Mouse (Mus musculus): ENCODE measurements around the gene Stx6. TPM values are rescaled to one million over a fixed set of nuclear protein-coding genes. Genes with fewer than 3 reads are reported as not detected.

Gene Stx6
- total RNA-seq, 2 experiments from 2014 or later, result 92.7 to 94.2 TPM

DNA sequence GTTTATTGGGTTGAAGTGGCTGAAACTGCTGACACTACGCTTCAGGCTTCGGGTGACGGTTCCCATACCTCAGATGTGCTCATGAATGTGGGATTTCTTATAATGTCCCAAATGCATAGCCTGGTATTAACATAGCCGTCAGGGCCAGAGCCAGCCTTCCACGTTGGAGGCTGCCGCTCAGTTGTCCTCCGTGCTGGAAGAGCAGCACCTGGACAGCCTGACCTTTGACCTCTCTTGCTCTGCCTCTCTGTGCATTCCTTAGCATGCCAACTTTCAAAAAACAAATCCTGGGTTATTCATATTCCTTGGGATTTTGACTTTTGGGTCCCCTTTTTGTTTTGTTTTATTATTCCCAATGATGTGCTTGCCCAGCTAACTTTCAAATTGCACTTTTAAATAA is 44.6 kb downstream of the Stx6 start:
- intact Hi-C loops (cut with DNase I), result no loop called here
- DNase-seq (ENCODE audit: low spot score in 2 of 2), result no peak

GRCm38 (mm10) chr1:155203954-155204353 is 45.4 kb downstream of the Stx6 start:
- no peak for DNase-seq (ENCODE audit: low spot score in 2 of 2)
- intact Hi-C loops (cut with DNase I), result no loop called here

- peak in 1 of 2 experiments; percentile 69 for DNase-seq (ENCODE audit: low spot score in 2 of 2)
- intact Hi-C loops (cut with DNase I), result no loop called here
Observed at GRCm38 (mm10) chr1:155204560-155205162, 46.1 kb downstream of the Stx6 start.

DNA sequence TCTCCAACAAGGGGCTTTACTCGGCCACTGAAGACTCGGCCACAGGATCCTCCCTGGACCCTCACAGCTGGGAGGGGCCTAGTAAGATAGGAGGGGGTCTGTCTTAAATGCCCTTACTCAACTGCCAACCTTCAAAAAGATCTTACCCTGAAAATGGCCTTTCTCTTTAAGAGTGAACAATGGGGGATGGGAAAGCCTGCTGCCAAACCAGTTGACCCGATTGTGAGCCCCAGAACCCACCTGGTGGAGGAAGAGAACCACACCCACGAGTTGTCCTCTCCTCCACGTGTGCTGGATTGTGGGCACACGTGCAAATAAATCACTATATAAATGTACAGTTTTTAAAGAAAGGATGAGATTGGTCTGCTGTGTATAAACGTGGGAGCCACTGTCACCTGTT is 46.8 kb downstream of the Stx6 start:
- intact Hi-C loops (cut with DNase I), result no loop called here
- no peak for DNase-seq (ENCODE audit: low spot score in 2 of 2)

- intact Hi-C loops (cut with DNase I), result no loop called here
- peak in 1 of 2 experiments; percentile 61 for DNase-seq (ENCODE audit: low spot score in 2 of 2)
Observed at GRCm38 (mm10) chr1:155205822-155206660, 47.5 kb downstream of the Stx6 start.

GRCm38 (mm10) chr1:155207859-155208258 is 49.3 kb downstream of the Stx6 start:
- intact Hi-C loops (cut with DNase I), result no loop called here

GRCm38 (mm10) chr1:155210011-155210763 is 51.7 kb downstream of the Stx6 start:
- intact Hi-C loops (cut with DNase I), result loop anchor here (5.0 kb wide), 1 partner anchor 68 kb away; no protein-coding TSS in a partner anchor
- no peak for DNase-seq (ENCODE audit: low spot score in 2 of 2)

More at GRCm38 (mm10) chr1:155207859-155208258, 49.3 kb downstream of the Stx6 start:
- DNase-seq (ENCODE audit: low spot score in 2 of 2), result no peak

DNA sequence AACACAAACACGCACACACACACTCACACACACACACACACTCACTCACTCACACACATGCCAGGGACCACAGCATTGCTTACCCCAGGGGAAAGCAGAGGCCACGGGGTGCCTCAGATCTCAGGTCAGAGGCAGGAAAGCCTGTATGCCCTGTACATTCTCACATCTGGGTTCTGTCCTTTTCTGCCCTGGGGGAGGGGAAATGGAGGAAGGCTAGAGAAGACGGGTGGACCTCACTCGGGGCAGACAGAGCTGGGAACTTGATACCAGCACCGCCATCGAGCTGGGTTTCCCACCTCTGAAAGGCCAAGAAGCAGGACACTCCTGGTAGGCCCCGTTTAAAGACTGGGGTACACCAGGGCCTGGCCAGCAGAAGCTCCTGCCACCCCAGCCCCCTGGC is 52.5 kb downstream of the Stx6 start:
- DNase-seq (ENCODE audit: low spot score in 2 of 2), result no peak
- intact Hi-C loops (cut with DNase I), result loop anchor here (5.0 kb wide), 1 partner anchor 69 kb away; no protein-coding TSS in a partner anchor

DNA sequence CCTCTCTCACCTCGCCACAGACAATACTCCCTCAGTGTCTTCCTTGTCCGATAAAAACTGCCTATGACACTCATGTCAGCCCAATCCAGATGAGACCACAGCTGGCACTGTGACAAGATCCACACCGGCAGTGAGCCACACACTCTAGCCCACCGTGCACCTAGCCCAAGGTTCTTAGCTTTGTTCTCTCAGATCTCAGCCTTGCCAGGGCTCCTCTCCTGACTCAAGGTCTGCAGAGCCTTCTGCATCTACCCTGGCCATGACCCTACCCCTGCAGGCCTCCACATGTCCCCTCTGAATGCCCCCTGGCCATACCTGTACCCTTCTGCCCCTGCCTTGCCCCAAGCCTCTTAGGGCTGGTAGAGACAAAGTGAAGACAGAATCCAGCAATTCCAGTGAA is 53.6 kb downstream of the Stx6 start:
- DNase-seq (ENCODE audit: low spot score in 2 of 2), result no peak
- intact Hi-C loops (cut with DNase I), result loop anchor here (5.0 kb wide), 1 partner anchor 70 kb away; no protein-coding TSS in a partner anchor

GRCm38 (mm10) chr1:155212493-155212892 is 54.0 kb downstream of the Stx6 start:
- intact Hi-C loops (cut with DNase I), result loop anchor here (5.0 kb wide), 1 partner anchor 70 kb away; no protein-coding TSS in a partner anchor
- no peak for DNase-seq (ENCODE audit: low spot score in 2 of 2)

DNA sequence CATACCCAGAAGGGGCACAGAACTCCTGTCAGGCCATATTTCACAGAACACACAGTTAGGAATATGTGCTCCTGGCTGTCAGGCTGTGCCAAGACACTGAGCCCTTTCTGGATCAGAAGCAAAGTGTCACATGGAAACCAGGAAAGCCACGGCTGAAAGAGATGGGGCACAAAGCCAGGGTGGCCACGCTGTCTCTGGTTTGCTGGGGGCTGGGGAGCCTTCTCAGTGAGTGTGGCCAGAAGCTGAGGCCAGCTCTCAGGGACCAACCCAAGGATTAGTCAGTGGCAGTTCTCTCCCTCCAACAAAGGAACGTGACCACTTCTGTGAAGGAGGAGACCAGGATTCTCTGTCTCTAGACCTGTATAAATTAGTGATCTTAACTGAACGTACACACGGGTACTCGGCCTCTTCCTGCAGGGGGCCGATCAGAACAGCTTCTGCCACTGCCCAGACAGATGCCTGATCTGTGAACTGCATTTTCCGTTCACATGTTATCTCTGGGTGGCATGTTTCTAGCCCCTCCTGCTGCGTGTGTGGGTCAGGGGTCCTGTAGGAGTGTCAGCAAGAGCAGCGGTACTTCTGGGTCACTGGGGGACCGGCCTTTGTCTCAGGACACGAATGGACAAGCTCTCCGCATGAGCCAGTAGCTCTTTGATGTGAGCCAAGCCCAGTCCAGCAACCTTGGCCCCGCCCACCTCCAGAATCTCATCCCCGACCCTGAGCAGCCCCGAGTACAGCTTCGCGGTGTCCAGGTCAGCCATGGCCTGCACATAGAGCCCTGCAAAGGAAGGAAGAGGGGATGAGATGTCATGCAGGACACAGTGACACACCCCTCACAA is 54.6 kb downstream of the Stx6 start:
- intact Hi-C loops (cut with DNase I), result loop anchor here (5.0 kb wide), 1 partner anchor 71 kb away; no protein-coding TSS in a partner anchor
- no peak for DNase-seq (ENCODE audit: low spot score in 2 of 2)

- no peak for DNase-seq (ENCODE audit: low spot score in 2 of 2)
- intact Hi-C loops (cut with DNase I), result loop anchor here (5.0 kb wide), 1 partner anchor 72 kb away; no protein-coding TSS in a partner anchor
Observed at GRCm38 (mm10) chr1:155213912-155214311, 55.4 kb downstream of the Stx6 start.

GRCm38 (mm10) chr1:155215066-155215764 is 56.7 kb downstream of the Stx6 start:
- intact Hi-C loops (cut with DNase I), result loop anchor here (5.0 kb wide), 1 partner anchor 118 kb away; the partner anchor contains the start of gene Ier5
- DNase-seq (ENCODE audit: low spot score in 2 of 2), result peak; percentile 70 to 88

GRCm38 (mm10) chr1:155216313-155216712 is 57.8 kb downstream of the Stx6 start:
- DNase-seq (ENCODE audit: low spot score in 2 of 2), result no peak
- intact Hi-C loops (cut with DNase I), result loop anchor here (5.0 kb wide), 1 partner anchor 119 kb away; the partner anchor contains the start of gene Ier5

DNA sequence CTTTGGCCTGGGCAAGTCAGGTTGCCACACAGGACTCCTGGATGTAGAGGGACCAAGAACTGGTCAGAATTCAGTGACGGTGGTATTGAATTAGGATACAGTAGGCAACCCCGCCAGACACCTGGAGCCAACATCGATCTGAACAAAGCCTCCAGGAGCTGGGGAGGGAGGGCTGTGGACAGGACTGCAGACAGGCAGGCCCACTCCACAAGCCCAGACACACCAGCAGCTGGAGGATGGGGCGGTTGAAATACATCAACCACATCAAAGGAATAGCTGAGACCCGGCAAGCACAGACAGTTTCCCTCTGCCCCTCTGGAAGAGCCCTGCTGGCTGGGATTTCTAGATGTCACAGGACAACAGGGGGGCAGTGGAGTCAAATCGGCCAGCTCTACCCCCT is 58.3 kb downstream of the Stx6 start:
- intact Hi-C loops (cut with DNase I), result loop anchor here (5.0 kb wide), 1 partner anchor 120 kb away; the partner anchor contains the start of gene Ier5
- no peak for DNase-seq (ENCODE audit: low spot score in 2 of 2)

GRCm38 (mm10) chr1:155217865-155218541 is 59.5 kb downstream of the Stx6 start:
- intact Hi-C loops (cut with DNase I), result loop anchor here (2.0 to 5.0 kb wide), 4 partner anchors 63 to 191 kb away; partner anchors contain the start of gene Ier5
- DNase-seq (ENCODE audit: low spot score in 2 of 2), result peak in 1 of 2 experiments; percentile 72

GRCm38 (mm10) chr1:155218924-155219323 is 60.4 kb downstream of the Stx6 start:
- DNase-seq (ENCODE audit: low spot score in 2 of 2), result no peak

More at GRCm38 (mm10) chr1:155218924-155219323, 60.4 kb downstream of the Stx6 start:
- intact Hi-C loops (cut with DNase I), result loop anchor here (2.0 to 5.0 kb wide), 4 partner anchors 62 to 192 kb away; partner anchors contain the start of gene Ier5
